Mouse (Mus musculus): ENCODE measurements around the gene Pou2f1. TPM values are rescaled to one million over a fixed set of nuclear protein-coding genes. Genes with fewer than 3 reads are reported as not detected.

The Pou2f1 gene
- 16.6 and 17.3 TPM in 2 replicates for polyA plus RNA-seq (2015; fragmentation: Nextera tagmentation; extraction: Ambion mirVana)

- Histone ChIP-seq H3K9me3 (no peaks in the 10 kb centered on the region), H3K27me3 (no peaks in the 10 kb centered on the region), H3K4me2 (peak within 1 kb of the TSS; percentile 86), H3K36me3 (no peaks in the 10 kb centered on the region), H3K4me3 (peak within 1 kb of the TSS; percentile 98), H3K9ac (peak within 1 kb of the TSS; percentile 99), H3K27ac (replicated peaks) (peak within 1 kb of the TSS; percentile 91), H3K4me1 (replicated peaks) (peaks cover 28% of the 10 kb centered on the region)
- under 1% methylated on average over 59 of the region's 61 CpGs for WGBS
- ATAC-seq (ENCODE audit: low FRiP score, low read depth), result peak; percentile 91
These were observed at the start of gene Pou2f1 for GRCm38 (mm10) chr1:166002520-166003155. TSS of gene Pou2f1 (minus strand) at chr1:166002678.

DNA sequence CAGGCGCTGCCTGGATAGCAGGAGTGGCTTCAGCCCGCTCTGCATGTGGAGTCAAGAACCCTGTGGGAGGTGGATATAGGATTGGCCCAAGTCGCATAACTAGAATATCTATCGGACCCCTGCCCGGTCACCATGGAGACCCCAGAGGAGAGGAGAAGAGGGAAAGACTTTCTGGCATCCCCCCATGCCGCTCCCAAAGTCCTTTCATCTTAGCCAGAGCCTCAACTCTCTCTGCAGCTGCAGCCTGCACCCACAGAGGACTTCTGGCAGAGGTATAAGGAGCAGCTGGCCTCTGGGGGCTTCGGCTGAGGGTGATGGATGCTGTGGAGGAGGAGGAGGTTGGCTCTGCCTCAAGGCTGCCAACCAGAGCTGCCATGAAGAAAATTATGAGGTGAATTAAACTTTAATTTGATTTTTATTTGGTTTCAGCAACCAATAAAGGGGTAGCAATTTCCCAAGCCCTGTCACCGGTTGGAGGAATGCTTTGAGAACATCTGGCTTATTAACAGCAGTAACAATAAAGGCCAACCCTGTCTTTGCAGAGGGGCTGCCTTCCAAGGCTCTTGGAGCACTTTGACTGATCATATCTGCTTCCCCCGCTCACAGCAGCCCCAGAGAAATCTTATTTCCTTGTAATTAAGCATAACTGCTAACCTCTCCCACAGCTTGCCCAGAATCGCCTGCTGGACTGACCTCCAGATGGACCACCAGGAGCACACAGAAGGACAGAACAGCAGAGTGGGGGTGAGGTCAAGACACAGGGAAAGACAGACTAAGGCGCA, 46.8 kb upstream of the Pou2f1 start:
- Histone ChIP-seq H3K36me3 (no peaks in the 10 kb centered on the region), H3K4me1 (replicated peaks) (peaks cover 47% of the 10 kb centered on the region), H3K4me3 (peak overlapping the region; percentile 38), H3K27me3 (peaks cover 12% of the 10 kb centered on the region), H3K4me2 (peak overlapping the region; percentile 89), H3K27ac (replicated peaks) (peak overlapping the region; percentile 62), H3K9me3 (no peaks in the 10 kb centered on the region), H3K9ac (no peak overlapping the region; the same call in 1 of the 2 replicates)
- ATAC-seq (ENCODE audit: low FRiP score, low read depth), result peak; percentile 77
- 6% methylated on average over 11 of the region's 11 CpGs for WGBS

DNA sequence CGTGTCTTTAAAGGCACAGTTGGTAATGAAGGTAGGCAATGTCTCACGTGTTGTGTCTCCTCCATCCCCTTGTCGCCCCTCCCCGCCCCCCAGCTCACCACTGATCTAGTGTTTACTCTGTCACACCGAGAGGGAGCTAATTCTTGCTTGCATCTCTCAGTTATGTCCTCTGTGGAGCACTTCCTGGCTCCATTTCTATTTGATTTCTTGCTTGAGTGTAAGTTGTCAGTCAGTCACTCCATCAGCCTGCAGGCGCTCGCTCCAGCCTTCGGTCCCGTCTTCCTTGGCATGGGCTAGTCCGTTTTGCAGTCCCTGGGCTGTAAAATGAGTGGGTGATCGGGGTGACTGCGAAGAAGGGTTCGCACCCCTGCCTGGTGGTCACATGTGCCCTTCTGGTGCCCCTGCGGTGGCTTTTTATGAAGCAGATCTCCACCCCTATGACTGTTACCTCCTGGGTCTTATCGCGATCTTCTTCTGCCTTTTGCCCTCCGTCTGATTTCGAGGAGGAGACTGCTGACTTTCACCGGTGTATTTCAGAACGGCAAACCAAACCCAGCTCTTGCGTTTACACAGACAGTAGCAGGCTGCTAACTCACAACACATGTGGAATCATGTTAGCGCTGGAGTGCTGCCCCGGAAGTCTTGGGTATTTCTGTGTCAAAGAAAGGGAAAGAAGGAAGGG, 45.9 kb upstream of the Pou2f1 start:
- H3K4me2 ChIP-seq, result peak overlapping the region; percentile 89
- WGBS, result under 1% methylated on average over 23 of the region's 23 CpGs
- peaks cover 12% of the 10 kb centered on the region for H3K27me3 ChIP-seq
- H3K9me3 ChIP-seq, result no peaks in the 10 kb centered on the region
- H3K4me3 ChIP-seq, result peak overlapping the region; percentile 38
- peak overlapping the region; percentile 26 for H3K9ac ChIP-seq
- no peaks in the 10 kb centered on the region for H3K36me3 ChIP-seq
- ATAC-seq (ENCODE audit: low FRiP score, low read depth), result peak; percentile 39; the same call in 1 of the 2 replicates
- H3K27ac ChIP-seq (replicated peaks), result peak overlapping the region; percentile 62
- peaks cover 51% of the 10 kb centered on the region for H3K4me1 ChIP-seq (replicated peaks)

GRCm38 (mm10) chr1:166047505-166048170, 45.2 kb upstream of the Pou2f1 start:
- peak overlapping the region; percentile 38 for H3K4me3 ChIP-seq
- peak overlapping the region; percentile 26; the same call in 1 of the 2 replicates for H3K9ac ChIP-seq
- H3K27me3 ChIP-seq, result peaks cover 12% of the 10 kb centered on the region
- ATAC-seq (ENCODE audit: low FRiP score, low read depth), result no peak
- H3K4me2 ChIP-seq, result peak overlapping the region; percentile 89
- H3K36me3 ChIP-seq, result no peaks in the 10 kb centered on the region
- H3K9me3 ChIP-seq, result no peaks in the 10 kb centered on the region
- H3K27ac ChIP-seq (replicated peaks), result peak overlapping the region; percentile 62; the same call in 1 of the 2 replicates
- 3% methylated on average over 25 of the region's 25 CpGs for WGBS
- H3K4me1 ChIP-seq (replicated peaks), result peaks cover 46% of the 10 kb centered on the region

DNA sequence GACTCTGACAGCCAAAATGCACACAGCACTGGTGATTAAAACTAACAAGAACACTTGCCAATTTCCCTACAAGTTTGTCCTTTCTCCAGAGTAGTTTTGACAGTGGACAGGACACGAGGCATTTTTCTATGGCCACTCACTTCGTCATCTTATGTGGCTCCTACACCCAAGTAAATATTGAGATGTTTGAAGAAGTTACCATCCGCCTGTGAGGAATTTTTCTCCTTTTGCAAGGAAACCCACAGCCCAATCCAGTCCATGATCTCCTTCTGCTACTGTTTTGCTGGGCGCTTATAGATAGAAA, 43.4 kb upstream of the Pou2f1 start:
- no peak overlapping the region for H3K4me3 ChIP-seq
- no peak overlapping the region for H3K4me2 ChIP-seq
- no peak overlapping the region for H3K27ac ChIP-seq (replicated peaks)
- H3K9ac ChIP-seq, result no peak overlapping the region
- H3K9me3 ChIP-seq, result no peaks in the 10 kb centered on the region
- WGBS, result 45% methylated on average over 4 of the region's 4 CpGs
- peaks cover 12% of the 10 kb centered on the region for H3K27me3 ChIP-seq
- no peak for ATAC-seq (ENCODE audit: low FRiP score, low read depth)
- H3K4me1 ChIP-seq (replicated peaks), result peaks cover 46% of the 10 kb centered on the region
- H3K36me3 ChIP-seq, result no peaks in the 10 kb centered on the region

DNA sequence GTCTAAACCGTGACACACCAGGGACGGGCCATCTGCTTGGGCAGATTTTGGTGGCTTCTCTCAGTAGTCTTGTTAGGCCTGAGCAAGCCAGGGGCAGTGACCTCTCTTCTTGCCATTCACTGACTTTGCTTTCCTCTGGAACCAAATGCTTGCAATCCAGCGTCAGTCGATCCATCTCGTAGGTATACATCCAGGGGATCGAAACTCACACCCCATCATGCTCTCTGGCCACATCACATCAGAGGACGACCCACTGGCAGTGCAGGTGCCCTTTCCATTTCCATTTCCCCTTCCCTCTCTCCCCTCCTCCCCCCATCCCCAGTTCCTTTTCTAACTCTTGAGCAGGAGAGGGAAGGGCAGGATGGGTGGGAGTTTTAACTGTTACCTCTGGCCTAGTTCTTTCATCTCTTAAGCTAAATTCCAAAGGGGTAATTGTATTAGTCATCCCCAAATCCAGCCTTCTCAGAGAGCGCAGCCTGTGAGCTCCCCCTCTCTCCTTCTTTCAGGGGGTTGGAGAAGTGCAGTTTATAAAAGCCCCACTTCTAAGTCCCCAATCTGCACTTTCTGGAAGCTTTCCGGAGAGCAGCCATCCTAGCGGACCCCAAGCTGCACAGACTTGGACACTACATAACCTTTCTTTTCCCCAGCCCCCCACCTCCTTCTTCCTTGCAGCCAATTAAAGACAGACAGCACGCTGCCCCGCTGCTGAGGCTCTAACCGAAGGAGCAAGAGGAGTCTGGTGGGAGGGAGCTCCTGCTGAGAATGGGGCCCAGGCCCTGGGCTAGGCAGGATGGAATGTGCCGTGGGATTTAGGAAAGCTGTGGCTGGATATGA, 42.8 kb upstream of the Pou2f1 start:
- H3K9ac ChIP-seq, result no peak overlapping the region
- H3K4me2 ChIP-seq, result 0 out of 2 replicates have a peak overlapping the region, but pooled peaks have one; percentile 11
- H3K9me3 ChIP-seq, result no peaks in the 10 kb centered on the region
- peaks cover 46% of the 10 kb centered on the region for H3K4me1 ChIP-seq (replicated peaks)
- peaks cover 12% of the 10 kb centered on the region for H3K27me3 ChIP-seq
- no peak overlapping the region for H3K27ac ChIP-seq (replicated peaks)
- H3K4me3 ChIP-seq, result no peak overlapping the region
- 25% methylated on average over 14 of the region's 14 CpGs for WGBS
- H3K36me3 ChIP-seq, result no peaks in the 10 kb centered on the region
- no peak for ATAC-seq (ENCODE audit: low FRiP score, low read depth)

- Histone ChIP-seq H3K27me3 (peaks cover 12% of the 10 kb centered on the region), H3K4me2 (no peak overlapping the region), H3K36me3 (no peaks in the 10 kb centered on the region), H3K4me3 (no peak overlapping the region), H3K27ac (replicated peaks) (no peak overlapping the region), H3K9me3 (no peaks in the 10 kb centered on the region), H3K4me1 (replicated peaks) (peaks cover 35% of the 10 kb centered on the region), H3K9ac (no peak overlapping the region)
- 63% methylated on average over 21 of the region's 21 CpGs for WGBS
- no peak for ATAC-seq (ENCODE audit: low FRiP score, low read depth)
These were observed 41.1 kb upstream of the Pou2f1 start for GRCm38 (mm10) chr1:166043451-166044149.

- peaks cover 17% of the 10 kb centered on the region for H3K4me1 ChIP-seq (replicated peaks)
- no peaks in the 10 kb centered on the region for H3K36me3 ChIP-seq
- H3K4me2 ChIP-seq, result no peak overlapping the region
- no peak overlapping the region for H3K9ac ChIP-seq
- no peak for ATAC-seq (ENCODE audit: low FRiP score, low read depth)
- 86% methylated on average over 1 of the region's 1 CpGs for WGBS
- H3K9me3 ChIP-seq, result no peaks in the 10 kb centered on the region
- no peak overlapping the region for H3K4me3 ChIP-seq
- H3K27me3 ChIP-seq, result peaks cover 3% of the 10 kb centered on the region
- H3K27ac ChIP-seq (replicated peaks), result no peak overlapping the region
These were observed 39.0 kb upstream of the Pou2f1 start for GRCm38 (mm10) chr1:166041501-166041900.

GRCm38 (mm10) chr1:166038731-166039332, 36.4 kb upstream of the Pou2f1 start:
- Histone ChIP-seq H3K4me1 (replicated peaks) (peaks cover 2% of the 10 kb centered on the region; the same call in 1 of the 2 replicates), H3K4me2 (no peak overlapping the region), H3K4me3 (no peak overlapping the region), H3K27ac (replicated peaks) (no peak overlapping the region), H3K9ac (no peak overlapping the region), H3K9me3 (no peaks in the 10 kb centered on the region), H3K27me3 (no peaks in the 10 kb centered on the region), H3K36me3 (no peaks in the 10 kb centered on the region)
- ATAC-seq (ENCODE audit: low FRiP score, low read depth), result no peak
- 94% methylated on average over 2 of the region's 2 CpGs for WGBS

DNA sequence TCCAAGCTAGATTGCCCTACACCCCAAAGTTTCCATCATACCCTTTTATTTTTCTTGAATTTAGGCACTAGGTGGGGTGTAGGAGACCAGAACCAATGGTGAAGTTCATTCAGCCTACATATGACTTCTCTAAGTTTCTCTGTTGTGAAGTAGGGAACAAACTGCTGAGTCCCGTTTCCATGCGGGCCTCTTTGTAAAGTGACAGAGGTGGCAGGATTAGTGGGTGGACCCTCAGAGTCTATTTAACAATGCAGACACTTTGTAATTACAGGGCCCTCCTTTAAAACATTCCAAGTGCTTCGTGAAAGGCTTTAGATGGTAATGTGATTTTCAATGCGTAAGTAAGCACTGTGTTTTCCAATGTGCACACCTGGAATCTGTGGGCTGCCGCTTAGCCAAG, 32.6 kb upstream of the Pou2f1 start:
- H3K9ac ChIP-seq, result no peak overlapping the region
- H3K4me2 ChIP-seq, result no peak overlapping the region
- H3K27me3 ChIP-seq, result no peaks in the 10 kb centered on the region
- H3K4me1 ChIP-seq (replicated peaks), result no peaks in the 10 kb centered on the region
- no peak for ATAC-seq (ENCODE audit: low FRiP score, low read depth)
- H3K9me3 ChIP-seq, result no peaks in the 10 kb centered on the region
- H3K36me3 ChIP-seq, result no peaks in the 10 kb centered on the region
- no peak overlapping the region for H3K4me3 ChIP-seq
- WGBS, result 31% methylated on average over 5 of the region's 5 CpGs
- H3K27ac ChIP-seq (replicated peaks), result no peak overlapping the region
